Mouse (Mus musculus): Measurements from ENCODE around the gene Mok.

The Mok gene

DNA sequence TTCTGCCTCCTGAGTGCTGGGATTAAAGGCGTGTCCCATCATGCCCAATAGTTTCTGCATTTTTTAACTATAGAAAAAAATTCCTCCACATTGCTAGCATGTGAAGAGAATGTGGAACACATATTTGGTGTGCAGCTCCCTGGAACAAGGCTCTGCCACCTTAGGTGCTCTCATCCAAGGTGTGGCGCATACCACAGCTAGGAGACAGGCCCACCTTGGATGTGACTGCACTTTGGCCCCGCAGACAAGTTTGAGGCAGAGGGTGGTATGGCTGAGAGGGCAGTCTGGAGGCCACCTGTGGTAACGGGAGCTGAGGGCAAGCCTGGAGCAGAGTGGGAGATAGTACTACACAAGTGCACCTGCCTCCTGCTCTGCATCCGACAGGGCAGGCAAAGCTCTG, 31.9 kb downstream of the Mok start:
- DNase-seq (ENCODE audit: low read depth), result no peak

DNA sequence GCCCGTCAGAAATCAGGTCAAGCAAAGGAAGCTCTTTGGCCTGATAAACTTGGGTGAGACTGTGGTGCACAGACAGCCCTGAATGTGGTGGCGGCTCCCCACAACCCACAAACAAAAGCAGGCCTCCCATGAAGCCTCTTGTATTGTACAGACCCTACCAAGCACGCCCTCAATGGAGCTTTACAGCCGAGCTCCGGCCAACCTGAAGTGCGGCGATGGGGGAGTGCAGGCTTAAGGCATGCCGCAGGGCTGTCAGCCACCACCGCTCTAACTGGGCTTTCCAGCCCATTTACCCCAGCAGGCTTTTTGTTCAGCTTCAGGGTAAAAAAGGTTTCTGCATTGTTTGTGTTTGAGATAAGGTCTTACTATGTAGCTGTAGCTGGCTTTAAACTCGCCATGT, 32.3 kb downstream of the Mok start:
- DNase-seq (ENCODE audit: low read depth), result no peak

DNA sequence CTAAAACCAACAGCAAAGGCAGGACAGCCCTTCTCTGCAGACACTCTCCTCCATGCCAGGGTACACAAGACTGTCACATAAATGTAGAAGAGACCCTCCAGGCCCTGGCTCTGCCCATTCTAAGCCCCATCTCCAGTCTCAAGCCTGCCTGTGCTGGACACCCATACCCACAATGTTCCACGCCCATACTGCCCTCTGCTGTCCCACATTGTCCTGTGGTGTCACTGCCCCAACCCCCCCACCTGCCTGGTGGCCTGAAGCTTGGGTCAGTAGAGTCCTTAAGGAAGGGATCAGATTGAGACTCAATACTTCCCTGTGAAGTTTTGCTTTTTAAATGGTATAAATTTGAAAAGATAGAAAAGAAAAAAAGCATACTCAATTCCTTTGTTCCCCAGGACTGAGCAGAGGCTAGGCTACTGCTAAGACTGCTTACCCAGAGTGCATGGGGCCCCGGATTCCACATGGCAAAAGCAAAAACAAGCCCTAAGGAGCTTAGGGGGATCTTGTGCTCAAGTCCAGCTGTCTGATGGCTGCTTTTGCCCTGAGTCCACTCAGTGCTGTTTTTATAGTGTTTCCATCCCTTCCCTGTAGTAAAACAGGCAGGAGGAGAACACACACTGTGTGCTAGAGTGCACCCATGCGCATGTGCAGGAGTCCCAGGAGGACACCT, 34.3 kb downstream of the Mok start:
- DNase-seq (ENCODE audit: low read depth), result peak; percentile 26

DNA sequence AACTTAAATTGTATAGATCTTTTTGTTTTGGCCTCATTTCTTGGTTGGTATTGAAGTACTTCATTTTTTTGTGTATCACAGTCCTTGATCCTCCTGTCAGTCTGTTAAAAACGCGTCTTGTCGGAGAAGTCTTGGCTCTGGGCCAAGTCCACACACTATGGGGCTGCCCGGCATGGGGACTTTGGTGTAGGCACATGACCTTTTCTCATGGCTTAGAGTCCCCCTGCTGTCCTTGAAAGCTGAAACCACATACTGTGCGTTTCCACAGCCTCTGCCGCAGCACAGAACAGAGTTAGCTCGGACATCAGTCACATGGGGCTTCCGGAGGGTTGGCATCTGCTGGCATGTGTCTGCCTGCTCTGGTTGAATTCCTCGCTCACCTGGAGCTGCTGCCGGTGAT, 36.5 kb downstream of the Mok start:
- DNase-seq (ENCODE audit: low read depth), result no peak

DNA sequence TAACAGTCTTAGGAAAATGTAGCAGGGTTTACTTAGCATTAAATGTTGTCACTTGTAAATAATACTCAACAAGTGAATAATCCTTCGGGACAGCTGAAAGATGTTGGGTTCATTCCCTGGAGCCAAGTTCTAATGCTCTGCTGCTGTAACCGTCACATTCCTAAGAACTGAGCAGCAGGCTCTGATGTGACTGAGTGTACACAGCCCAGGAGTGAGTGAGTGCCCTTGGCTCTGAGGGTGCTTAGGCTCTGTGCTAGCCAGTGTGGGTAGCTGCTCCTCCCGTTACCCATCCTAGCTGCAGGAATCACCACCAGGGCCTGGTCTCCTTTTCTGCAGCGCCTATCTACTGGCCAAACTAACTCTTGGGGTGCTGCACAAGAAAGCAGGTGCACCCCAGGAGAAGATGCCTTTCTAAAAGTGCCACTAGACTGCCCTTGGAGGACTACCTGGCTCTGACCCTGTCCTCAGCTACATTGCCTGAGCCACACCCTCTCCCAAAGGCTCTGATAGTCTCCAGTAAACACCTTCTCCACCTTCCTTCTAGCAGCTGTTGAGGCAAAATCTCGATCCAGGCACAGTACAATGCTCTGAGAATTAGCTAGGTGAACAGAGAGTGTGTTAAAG, 38.0 kb downstream of the Mok start:
- no peak for DNase-seq (ENCODE audit: low read depth)

DNA sequence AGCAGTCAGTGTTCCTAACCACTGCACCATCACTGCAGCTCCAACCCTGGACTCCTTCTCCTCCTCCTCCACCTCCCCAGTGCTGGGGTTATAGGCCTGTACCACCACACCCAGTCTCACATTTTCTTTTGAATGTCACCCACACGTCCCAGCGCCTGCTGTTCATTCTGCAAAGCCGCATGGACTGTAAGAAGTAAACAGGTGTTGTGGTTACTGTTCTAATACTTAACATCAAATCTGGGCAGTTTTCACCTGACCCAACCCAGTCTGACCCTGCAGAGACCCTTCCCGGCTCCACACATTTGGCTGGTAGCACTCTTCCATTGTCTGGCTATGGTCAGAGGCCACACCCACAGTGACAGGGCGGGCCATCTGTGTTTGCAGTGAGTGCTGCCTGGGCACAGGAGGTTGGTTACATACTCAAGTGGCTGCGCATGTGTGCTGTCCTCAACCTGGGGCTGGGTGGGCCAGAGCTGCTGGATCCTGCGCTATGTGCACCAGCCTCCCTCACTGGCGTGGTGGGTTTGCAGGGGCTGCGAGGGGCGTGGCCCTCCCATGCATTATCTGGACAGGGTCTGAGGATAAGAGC, 38.8 kb downstream of the Mok start:
- DNase-seq (ENCODE audit: low read depth), result no peak

DNA sequence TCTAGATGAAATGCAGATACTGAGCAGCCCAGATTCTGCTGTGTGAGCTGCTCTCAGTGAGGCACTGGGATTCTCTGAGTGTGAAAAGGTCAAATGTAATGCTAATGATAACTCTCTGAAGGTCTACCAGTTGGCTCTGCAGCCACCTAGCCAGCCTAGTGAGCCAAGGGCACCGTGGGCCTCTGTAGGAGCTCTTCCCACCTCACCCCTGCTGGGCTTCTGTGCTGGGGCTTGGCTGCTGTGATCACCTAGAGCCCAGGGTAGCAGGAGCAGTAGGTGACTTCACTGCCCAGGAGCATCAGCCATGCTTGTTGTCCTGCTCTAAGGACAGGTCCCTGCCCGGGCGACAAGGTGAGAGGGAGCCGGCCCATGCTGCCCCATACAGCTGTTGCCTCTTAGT, 41.5 kb downstream of the Mok start:
- no peak for DNase-seq (ENCODE audit: low read depth)

DNA sequence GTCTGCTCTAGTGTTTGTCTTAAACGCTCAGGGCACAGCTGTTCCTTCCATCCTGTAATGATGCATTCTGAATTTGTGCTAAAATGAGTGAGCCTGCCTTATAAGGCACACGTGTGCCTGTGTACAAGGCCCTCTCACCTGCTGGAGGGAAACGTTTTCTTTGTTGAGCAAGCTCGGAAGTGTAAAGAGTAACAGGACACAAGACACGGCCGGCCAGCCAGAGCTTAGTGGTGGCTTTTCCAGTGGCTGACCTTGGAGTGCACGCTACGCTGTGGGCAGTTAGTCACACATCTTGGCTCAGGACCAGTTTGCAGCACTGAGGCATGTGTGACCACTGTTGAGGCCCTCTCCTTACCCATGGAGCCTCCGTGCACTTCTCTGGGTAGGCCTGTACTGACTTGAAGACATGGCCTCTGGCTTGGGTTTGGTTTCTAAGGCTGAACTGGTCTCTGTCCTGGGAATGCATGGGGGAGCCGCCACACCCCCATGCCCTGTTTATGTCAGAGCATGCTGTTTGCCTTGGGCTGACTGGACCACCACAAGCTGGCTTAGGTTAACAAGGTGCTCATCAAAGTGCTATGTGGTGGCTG, 42.8 kb downstream of the Mok start:
- peak; percentile 68 for DNase-seq (ENCODE audit: low read depth)

DNA sequence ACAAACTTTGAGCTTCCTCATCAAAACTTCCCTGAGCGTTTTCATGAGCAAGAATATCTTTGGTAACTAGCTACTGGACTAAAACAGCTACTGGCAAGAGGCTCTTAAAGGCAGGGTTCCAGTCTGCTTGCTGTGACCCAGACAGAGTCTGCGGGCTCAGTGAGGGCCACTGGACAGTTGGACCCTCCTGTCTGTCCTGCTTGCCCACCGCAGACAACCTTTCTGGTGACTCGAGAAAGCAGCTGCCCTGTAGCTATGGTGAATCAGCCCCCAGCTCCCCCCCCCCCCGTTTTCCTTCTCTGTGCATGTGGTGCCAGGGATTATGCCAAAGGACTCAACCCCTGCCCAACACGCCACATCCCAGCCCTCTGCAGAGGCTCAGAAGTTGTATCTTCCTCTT, 43.5 kb downstream of the Mok start:
- DNase-seq (ENCODE audit: low read depth), result peak; percentile 25

DNA sequence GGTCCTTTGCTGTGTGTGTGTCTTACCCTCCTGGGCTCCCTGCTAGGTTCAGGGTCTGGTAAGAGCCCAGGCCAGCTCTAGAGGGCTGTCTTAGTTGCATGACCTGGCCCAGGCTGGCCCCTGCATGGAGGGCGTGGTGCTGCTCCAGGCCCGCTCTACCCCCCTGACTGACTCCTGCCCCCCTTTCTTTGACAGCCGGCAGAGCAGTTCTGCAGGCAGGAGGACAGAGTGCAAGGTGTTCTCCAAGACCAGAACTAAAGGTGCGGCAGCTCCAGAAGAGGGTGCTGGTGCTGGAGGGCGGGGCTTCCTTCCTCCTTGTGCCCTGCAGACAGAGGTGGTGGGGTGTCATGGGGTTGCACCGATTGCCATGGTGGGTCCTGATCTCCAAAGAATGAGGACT, 44.0 kb downstream of the Mok start:
- no peak for DNase-seq (ENCODE audit: low read depth)

DNA sequence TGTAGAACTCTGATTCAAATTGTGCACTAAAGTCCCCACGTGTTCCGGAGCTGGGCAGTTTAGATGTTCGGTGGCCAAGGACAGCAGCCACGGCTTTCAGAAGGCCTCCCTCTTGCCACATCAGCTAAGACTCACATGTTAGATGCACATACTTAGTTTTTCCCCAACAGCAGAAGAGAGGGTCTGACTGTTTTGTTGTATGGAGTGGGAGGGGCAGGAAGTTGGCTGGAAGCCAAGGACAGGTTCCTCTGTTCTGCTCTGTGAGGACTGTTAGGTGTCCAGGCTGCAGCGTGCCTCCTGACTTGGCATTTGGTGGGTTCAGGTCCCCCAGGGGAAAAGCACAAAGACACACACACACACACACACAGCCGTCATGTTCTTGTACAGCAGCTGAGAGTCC, 45.7 kb downstream of the Mok start:
- DNase-seq (ENCODE audit: low read depth), result no peak

DNA sequence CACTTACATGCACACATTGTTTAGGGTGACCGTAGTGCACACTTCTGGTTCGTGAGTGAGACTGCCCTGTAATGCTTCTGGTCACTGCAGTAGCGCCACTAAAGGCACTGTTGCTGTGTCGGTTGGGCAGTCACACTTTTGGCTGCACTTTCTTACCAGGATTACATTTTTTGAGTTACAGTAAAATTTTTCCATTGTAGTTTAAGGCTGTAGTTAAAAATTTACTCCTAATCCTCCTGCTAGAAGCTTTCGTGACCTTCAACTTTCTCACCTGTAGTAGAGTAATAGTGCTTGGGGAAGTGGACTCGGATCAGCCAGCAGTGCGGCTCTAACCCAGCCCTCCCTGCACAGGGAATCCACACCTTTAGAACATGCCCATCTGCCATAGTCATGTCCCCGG, 49.7 kb downstream of the Mok start:
- no peak for DNase-seq (ENCODE audit: low read depth)

DNA sequence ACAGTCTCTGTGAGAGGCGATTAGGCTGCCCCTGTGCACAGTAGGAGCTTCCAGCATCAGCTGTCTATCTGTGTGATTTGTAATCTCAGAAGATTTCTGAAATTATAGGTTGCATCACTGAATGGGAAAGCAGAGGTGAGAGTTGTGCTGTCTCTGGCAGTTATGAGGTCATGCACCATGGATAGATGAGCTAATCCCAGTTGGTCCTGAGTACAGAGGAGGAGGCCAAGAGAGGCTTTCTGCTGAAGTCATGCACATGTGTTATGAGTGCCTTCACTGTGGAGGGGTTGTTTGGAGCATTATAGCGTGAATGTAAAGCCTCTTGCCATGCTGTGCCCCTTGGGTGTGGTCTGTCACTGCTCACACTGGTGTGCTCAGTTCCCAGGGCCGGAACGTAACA, 50.2 kb downstream of the Mok start:
- DNase-seq (ENCODE audit: low read depth), result no peak

DNA sequence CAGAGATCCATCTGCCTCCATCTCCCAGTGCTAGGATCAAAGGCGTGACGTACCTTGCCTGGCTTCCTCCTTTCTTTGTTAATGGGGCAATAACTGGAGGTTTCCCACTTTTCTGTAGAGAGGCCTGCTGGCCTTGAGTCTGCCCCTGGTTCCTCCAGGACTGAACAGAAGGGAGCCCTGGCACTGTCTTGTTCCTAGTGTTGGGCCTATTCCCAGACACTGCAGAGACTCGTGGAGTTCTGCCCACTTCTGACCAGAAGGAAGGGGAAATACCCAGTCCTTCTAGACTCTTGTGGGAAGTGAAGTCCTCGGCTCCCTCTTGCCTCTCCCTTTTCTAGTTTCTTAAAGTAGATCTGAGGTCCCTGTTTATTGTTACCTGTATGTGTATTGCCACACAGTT, 54.5 kb downstream of the Mok start:
- no peak for DNase-seq (ENCODE audit: low read depth)

DNA sequence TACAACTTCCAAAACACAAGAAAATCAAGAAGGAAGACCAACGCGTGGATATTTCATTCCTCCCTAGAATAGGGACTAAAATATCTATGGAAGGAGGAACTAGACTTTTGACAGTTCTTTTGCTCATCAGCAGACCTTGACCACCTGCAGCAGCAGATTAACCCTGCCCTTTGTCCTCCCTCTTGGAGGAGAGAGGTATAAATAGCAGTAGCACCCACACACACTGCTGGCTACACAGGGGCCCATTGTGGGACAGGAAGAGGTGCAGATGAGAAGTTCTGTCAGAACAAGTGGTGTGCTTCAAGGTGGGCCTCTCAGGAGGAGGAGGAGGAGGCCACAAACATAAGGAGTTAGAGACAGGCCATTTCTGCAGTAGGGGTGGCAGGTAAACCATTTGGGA, 56.5 kb downstream of the Mok start:
- DNase-seq (ENCODE audit: low read depth), result no peak

DNA sequence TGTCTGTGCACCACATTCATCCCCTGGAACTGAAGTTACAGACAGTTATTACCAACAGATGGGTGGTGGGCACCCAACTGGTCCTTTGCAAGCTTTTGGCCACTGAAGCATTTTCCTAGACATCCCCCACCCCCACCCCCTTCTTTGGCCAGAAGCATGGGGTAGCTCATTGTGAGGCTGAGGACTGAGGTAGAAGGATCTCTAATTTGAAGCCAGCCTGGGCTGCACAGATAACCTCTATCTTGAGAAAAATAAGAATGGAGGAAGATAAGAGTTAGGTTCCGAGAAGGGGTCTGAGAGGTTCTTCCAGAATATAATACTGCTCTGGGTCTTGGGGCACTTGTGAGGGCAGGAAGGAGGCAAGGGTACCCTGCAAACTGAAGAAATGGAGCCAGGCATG, 58.5 kb downstream of the Mok start:
- DNase-seq (ENCODE audit: low read depth), result no peak

DNA sequence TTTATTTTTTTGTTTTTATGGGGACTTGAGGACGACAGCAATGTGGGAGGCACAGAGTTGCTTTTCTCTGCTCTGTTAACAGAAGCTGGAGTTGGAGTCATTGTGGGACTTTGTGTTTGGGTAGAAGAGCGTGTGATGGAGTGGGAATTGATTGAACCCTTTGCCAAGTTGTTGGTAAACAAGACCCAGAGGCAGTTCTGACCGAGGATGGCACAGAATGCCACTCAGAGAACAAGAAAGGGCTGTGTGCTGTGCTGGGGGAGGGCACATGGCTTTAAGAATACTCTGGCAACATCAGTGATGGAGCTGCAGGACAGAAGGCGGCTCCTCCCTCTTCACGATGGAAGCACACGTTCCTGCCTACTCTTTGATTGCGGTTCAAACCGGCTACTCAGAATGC, 59.6 kb downstream of the Mok start:
- no peak for DNase-seq (ENCODE audit: low read depth)

DNA sequence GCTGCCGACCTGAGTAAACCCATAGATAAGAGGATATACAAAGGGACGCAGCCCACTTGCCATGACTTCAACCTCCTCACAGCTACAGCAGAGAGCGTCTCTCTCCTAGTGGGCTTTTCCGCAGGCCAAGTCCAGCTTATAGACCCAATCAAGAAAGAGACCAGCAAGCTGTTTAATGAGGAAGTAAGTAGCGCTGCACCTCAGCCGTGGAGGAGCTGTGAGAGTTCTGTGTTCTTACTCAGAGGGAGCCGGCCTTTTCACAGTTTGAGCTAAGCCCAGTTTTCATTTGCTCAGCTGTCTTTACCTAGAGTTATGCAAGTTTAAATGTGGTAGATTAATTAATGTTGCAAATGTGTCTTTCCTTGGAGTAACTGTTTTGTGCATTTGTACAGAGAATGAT, 61.4 kb downstream of the Mok start:
- DNase-seq (ENCODE audit: low read depth), result no peak

DNA sequence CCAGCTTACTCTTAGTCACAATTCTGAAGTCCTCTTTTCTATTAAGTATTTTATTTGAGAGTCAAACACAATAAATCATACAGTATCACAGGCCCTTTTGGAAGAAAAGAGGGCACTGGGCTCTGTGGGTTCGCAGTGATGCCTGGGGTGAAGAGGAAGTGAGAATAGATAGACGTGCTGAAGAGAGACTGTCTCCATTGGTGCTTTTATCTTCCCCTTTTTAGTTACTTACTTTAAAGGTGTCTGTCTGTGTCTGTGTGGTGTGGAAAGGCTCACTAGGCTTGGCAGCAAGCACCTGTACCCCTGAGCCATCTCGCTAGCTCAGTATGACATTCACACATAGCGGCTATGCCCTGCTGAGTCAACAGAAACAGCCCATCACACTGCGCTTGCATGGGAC, 62.9 kb downstream of the Mok start:
- no peak for DNase-seq (ENCODE audit: low read depth)

DNA sequence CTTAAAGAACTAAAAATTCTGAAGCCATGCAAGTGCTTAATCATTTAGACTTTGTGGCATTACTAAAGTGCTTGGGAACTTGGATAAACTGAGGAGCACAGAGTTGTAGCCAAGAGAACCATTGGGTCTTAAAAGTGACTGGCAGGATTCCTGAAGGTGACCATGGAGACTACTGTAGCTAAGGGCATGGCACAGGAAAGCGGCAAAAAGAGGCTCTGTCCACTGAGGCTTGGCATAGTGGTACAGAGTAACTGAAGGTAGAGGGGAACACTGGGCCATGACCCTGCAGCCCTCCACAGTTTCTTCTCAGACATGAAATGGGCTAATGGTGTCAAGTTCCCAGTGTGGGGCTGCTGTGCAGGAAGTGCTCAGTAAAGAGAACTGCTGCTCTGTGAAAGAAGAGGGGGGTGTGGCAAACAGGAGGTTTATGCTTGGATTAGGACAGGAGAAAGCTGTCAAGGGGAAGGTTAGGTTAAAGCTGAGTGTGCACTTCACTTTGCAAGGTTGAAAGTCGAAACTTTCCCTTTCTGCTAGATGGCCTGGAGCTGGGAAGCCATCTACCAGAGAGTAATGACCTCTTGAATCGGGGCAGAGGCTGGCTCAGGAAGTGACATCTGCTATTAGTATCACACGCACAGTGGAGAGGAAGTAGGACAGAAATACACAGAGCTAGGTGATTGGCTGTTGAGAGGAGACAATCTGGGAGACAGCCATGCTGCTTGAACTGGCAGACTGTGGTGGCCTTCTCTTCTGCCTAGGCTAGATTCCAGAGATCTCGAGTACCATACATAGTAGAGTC, 64.9 kb downstream of the Mok start:
- DNase-seq (ENCODE audit: low read depth), result no peak

DNA sequence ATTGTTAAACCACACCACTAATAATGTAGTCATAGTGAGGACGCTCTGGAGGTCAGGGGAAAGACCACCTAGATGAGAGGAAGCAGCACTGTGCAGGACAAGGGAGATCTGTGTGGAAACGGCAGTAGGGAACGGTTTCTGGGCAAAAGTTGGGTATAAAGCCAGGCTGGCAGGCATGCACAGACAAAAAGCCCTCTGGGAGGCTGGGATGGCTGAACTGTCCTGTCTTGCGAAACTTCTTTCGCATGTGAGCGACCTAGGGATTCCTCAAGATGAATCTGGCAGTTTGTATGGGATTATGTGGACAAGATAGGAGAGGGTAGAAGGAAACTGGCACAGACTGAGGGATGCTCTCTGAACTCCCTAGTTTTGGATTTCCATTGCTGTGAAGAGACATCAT, 68.8 kb downstream of the Mok start:
- DNase-seq (ENCODE audit: low read depth), result no peak

DNA sequence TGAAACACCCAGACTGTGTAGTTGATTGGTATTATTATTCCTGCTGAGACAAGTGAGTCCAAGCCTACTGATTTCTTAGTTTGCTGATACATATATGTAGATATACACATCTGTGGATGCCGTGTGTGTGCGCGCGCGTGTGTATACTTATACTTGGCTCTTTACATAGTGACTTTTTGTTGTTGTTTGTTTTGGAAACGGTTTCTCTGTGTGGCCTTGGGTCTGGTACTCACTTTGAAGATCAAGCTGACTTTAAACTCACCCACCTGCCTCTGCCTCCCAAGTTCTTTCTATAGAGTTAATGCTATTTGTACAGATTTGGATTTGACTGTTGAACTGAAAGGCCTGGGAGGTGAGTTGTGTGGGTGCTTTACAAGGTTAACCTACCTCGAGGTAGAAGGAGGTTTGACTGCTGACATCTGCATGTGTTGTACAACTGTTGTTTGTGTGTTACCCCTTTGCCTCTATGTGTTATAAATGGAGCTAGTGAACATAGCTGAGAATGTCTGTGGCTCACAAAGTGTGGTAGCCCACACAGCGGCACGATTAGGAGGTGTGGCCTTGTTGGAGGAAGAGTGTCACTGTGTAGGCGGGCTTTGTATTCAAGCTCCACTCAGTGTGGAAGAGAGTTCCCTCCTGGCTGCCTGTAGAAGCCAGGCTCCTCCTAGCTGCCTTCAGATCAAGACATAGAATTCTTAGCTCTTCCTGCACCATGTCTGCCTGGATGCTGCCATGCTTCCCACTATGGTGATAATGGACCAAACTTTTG, 70.1 kb downstream of the Mok start:
- no peak for DNase-seq (ENCODE audit: low read depth)

All from NIH3T3 (cell line).